Mouse (Mus musculus) stomach, embryonic 14.5 days (tissue): ENCODE data around the gene Htt. TPM values are rescaled to one million over a fixed set of nuclear protein-coding genes. Genes with fewer than 3 reads are reported as not detected.

ENCODE experiments used
- ATAC-seq: fragments of 200-750 bp; cut with Nextera tagmentation; 2 replicates; pipeline ENCODE4 v1.8.0; 2017; ENCODE audit warnings: low read depth, moderate TSS enrichment; ENCODE audit not compliant: insufficient number of reproducible peaks, insufficient read depth, low FRiP score
- H3K27ac ChIP-seq: fragments of 300-500 bp; sonication (generic); 2 replicates; pipeline ENCODE4 v1.5.1; 2014; ENCODE audit warnings: mild to moderate bottlenecking, low read length, moderate library complexity, mixed read lengths
- H3K27me3 ChIP-seq: fragments of 300-500 bp; sonication (generic); 2 replicates; pipeline ENCODE4 v1.6.1; 2014; ENCODE audit warnings: low read length, control low read depth, mixed read lengths; ENCODE audit not compliant: control insufficient read depth, insufficient read depth
- H3K36me3 ChIP-seq: fragments of 300-500 bp; sonication (generic); 2 replicates; pipeline ENCODE4 v1.6.1; 2014; ENCODE audit warnings: mild to moderate bottlenecking, control low read depth, low read length, moderate library complexity, mixed read lengths; ENCODE audit not compliant: control insufficient read depth, insufficient read depth
- H3K4me1 ChIP-seq: fragments of 300-500 bp; sonication (generic); 2 replicates; pipeline ENCODE4 v1.6.1; 2014; ENCODE audit warnings: low read length, control low read depth, mixed read lengths; ENCODE audit not compliant: control insufficient read depth, insufficient read depth
- H3K4me2 ChIP-seq: fragments of 300-500 bp; sonication (generic); replicated peaks from 2 replicates; pipeline ENCODE4 v1.6.1; 2014; ENCODE audit warnings: low read depth, low read length, control low read depth
- H3K4me3 ChIP-seq: fragments of 300-500 bp; sonication (generic); 2 replicates; pipeline ENCODE4 v1.5.1; 2014; ENCODE audit warnings: low read depth, low read length, control low read depth
- H3K9ac ChIP-seq: fragments of 300-500 bp; sonication (generic); replicated peaks from 2 replicates; pipeline ENCODE4 v1.6.1; 2014; ENCODE audit warnings: low read depth, mild to moderate bottlenecking, control low read depth, low read length, moderate library complexity, mixed read lengths
- H3K9me3 ChIP-seq: fragments of 300-500 bp; sonication (generic); 2 replicates; pipeline ENCODE4 v1.6.1; 2016; ENCODE audit warnings: low read depth, low read length, control low read depth; ENCODE audit not compliant: control insufficient read depth
- WGBS: fragments of 180-500 bp; shearing (Covaris S2); extraction: QIAGEN DNeasy Blood & Tissue Kit; methylation state at CpG from one replicate; pipeline ENCODE4 v1.1.7; 2014; 5-methylcytosine and 5-hydroxymethylcytosine counted together
- polyA plus RNA-seq: library from polyadenylated mRNA; unstranded; fragments of >200 nt; fragmentation: Nextera tagmentation; extraction: Ambion mirVana; gene quantifications from 2 replicates; pipeline ENCODE4 v1.2.1, GENCODE M21; 2014

Gene Htt
- polyA plus RNA-seq, 1 experiment from 2014 or later = 26.2 TPM

DNA sequence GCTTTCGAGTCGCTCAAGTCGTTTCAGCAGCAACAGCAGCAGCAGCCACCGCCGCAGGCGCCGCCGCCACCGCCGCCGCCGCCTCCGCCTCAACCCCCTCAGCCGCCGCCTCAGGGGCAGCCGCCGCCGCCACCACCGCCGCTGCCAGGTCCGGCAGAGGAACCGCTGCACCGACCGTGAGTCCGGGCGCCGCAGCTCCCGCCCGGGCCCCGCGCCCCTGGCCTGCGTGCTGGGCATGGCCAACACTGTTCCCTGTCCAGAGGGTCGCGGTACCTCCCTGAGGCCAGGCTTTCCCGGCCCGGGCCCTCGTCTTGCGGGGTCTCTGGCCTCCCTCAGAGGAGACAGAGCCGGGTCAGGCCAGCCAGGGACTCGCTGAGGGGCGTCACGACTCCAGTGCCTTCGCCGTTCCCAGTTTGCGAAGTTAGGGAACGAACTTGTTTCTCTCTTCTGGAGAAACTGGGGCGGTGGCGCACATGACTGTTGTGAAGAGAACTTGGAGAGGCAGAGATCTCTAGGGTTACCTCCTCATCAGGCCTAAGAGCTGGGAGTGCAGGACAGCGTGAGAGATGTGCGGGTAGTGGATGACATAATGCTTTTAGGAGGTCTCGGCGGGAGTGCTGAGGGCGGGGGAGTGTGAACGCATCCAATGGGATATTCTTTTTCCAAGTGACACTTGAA lies 533 bp downstream of the Htt start:
- Histone ChIP-seq H3K9me3 (no peaks in the 10 kb centered on the region), H3K4me3 (peak overlapping the region; percentile 98), H3K4me2 (peak overlapping the region; percentile 70), H3K27me3 (no peaks in the 10 kb centered on the region), H3K27ac (peak overlapping the region; percentile 90), H3K9ac (peak overlapping the region; percentile 92), H3K36me3 (no peaks in the 10 kb centered on the region), H3K4me1 (no peaks in the 10 kb centered on the region)
- under 1% methylated on average over 38 of the region's 54 CpGs for WGBS
- peak; percentile 44; the same call in 1 of the 2 replicates for ATAC-seq

DNA sequence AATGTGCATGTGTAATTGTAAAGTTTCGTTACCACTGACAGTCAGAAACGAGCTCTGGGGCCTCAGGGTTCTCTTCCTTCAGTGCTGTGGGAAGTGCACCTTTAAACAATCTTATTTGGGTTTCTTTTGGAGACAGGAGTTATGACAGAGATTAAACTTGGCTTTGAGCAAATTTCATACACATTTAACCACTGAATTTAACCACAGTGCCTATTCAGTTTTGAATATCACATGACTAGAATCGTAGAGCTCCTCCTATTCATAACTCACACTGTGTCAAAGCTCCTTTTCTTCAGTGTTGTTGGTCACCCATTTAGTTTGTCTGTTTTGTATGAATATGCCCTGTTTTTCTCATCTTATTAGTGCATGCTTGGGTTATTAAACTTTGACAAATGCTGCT lies 10.3 kb downstream of the Htt start:
- no peak for ATAC-seq
- Histone ChIP-seq H3K4me2 (no peak overlapping the region), H3K27ac (no peak overlapping the region), H3K4me3 (no peak overlapping the region), H3K36me3 (no peaks in the 10 kb centered on the region), H3K9ac (no peak overlapping the region), H3K27me3 (no peaks in the 10 kb centered on the region), H3K4me1 (no peaks in the 10 kb centered on the region), H3K9me3 (no peaks in the 10 kb centered on the region)
- WGBS = 91% methylated on average over 3 of the region's 3 CpGs

DNA sequence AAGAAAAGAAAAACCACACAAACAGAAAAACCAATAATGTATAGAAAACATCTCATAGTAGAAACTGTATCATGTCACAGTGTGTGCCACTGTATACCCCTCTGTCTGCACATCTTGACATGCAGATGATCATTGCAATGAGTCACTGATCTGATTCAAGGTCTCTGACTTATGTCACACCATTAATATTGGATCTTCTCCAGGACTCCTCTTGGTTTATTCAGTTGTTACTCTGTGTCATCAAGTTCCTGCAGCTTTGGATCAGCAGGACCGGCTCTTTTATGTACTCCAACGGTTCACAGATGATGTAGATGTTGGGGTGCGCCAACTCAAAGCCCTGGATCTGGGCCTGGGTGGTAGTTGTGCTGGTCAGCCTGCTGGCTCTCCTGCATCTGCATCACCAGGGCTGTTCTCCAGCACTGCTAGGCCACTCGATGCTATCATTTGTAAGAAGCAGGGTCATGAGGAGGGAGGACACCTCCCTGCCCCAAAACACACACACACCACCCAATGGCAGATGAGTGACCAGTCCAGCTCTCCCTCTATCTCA lies 11.2 kb downstream of the Htt start:
- no peaks in the 10 kb centered on the region for H3K9me3 ChIP-seq
- ATAC-seq = no peak
- no peaks in the 10 kb centered on the region for H3K4me1 ChIP-seq
- H3K4me2 ChIP-seq = no peak overlapping the region
- 95% methylated on average over 4 of the region's 4 CpGs for WGBS
- H3K36me3 ChIP-seq = no peaks in the 10 kb centered on the region
- no peak overlapping the region for H3K9ac ChIP-seq
- no peaks in the 10 kb centered on the region for H3K27me3 ChIP-seq
- H3K27ac ChIP-seq = no peak overlapping the region
- H3K4me3 ChIP-seq = no peak overlapping the region

DNA sequence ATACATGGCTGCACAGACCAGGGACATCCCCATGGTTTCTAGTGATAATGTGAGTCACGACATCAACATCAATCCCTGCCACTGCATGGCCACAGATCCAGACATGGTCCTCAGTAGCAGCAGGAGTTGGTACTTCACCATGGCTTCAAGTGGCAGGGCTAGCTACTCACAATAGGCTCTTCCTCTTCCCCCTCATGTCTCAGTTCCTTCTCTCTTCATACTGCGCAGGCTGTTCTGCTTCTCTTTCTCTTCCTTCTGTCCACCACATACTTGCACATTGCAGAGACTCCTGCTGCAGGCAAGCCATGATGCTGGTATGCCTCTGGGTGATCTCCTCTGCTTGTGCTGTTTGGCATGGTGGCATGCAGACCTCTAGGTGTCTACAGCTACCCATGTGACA lies 11.9 kb downstream of the Htt start:
- ATAC-seq = no peak
- Histone ChIP-seq H3K27me3 (no peaks in the 10 kb centered on the region), H3K9ac (no peak overlapping the region), H3K9me3 (no peaks in the 10 kb centered on the region), H3K4me2 (no peak overlapping the region), H3K36me3 (no peaks in the 10 kb centered on the region), H3K27ac (no peak overlapping the region), H3K4me1 (no peaks in the 10 kb centered on the region), H3K4me3 (no peak overlapping the region)
- WGBS = 90% methylated on average over 2 of the region's 2 CpGs

DNA sequence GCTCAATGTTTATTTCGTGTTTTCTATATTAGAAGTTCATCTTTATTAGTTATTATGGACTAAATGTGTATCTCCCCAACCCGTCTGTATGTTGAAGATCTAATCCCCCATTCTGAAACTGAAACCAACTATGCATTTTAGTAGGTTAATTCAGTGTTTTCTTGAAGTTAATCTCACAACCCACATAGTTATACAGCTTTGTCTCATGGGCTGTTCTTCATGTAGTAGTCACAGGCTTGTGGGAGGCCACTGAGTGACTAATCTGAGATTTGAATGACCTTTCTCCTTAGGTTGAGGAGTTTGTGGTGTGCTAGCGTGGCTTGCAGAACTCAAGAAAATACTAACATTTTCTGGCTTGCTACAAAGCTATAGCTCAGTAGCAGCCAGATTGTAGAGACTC lies 23.5 kb downstream of the Htt start:
- Histone ChIP-seq H3K4me3 (no peak overlapping the region), H3K27ac (no peak overlapping the region), H3K36me3 (peaks cover 10% of the 10 kb centered on the region; the same call in 1 of the 2 replicates), H3K4me1 (no peaks in the 10 kb centered on the region), H3K9me3 (no peaks in the 10 kb centered on the region), H3K27me3 (no peaks in the 10 kb centered on the region), H3K4me2 (no peak overlapping the region), H3K9ac (no peak overlapping the region)
- WGBS = 82% methylated on average over 3 of the region's 3 CpGs
- ATAC-seq = no peak

DNA sequence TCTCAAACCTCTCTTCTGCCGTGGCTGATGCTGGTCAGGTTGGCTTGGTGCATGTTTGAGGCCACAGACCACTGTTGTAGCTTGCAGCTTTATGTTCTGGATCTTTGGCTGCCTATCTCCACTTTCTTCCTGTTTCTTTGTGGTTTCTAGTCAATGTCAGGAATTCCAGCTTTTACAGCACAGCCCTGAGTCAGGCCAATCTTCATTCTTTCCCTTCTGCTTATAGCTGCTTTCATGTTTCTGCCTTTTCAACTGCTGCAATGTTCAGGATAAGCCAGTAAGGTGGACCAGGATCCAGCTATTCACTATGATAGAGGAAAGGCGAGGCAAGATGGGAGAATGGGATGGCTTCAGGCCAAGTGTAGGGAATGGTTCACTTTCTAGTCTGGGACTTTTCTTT lies 29.6 kb downstream of the Htt start:
- Histone ChIP-seq H3K9me3 (no peaks in the 10 kb centered on the region), H3K27me3 (no peaks in the 10 kb centered on the region), H3K4me3 (no peak overlapping the region), H3K4me1 (no peaks in the 10 kb centered on the region), H3K4me2 (no peak overlapping the region), H3K27ac (no peak overlapping the region), H3K36me3 (peaks cover 21% of the 10 kb centered on the region; the same call in 1 of the 2 replicates), H3K9ac (no peak overlapping the region)
- 84% methylated on average over 2 of the region's 2 CpGs for WGBS
- ATAC-seq = no peak

DNA sequence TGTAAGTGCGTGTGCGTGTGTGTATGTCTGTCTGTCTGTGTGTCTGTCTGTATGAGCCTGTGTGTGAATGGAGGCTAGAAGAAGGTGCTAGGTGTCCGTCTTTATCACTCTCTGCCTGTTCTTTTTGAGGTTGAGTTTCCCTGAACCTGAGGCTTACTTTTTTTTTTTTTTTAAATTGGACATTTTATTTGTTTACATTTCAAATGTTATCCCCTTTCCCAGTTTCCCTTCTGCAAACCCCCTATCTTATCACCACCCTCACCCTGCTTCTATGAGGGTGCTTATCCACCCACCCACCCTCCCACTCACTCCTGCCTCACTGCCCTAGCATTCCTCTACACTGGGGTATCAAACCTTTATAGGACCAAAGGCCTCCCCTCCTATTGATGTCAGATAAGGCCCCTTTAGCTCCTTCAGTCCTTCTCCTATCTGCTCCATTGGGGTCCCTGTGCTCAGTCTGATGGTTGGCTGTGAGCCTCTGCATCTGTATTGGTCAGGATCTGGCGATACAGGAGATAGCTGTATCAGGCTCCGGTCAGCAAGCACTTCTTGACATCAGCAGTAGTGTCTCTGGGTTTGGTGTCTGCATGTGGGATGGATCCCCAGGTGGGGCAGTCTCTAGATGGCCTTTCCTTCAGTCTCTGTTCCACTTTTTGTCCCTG lies 38.9 kb downstream of the Htt start:
- Histone ChIP-seq H3K4me2 (no peak overlapping the region), H3K27me3 (no peaks in the 10 kb centered on the region), H3K4me3 (no peak overlapping the region), H3K27ac (no peak overlapping the region), H3K9me3 (no peaks in the 10 kb centered on the region), H3K9ac (no peak overlapping the region), H3K36me3 (peaks cover 25% of the 10 kb centered on the region), H3K4me1 (no peaks in the 10 kb centered on the region)
- no peak for ATAC-seq
- WGBS = 94% methylated on average over 5 of the region's 5 CpGs

DNA sequence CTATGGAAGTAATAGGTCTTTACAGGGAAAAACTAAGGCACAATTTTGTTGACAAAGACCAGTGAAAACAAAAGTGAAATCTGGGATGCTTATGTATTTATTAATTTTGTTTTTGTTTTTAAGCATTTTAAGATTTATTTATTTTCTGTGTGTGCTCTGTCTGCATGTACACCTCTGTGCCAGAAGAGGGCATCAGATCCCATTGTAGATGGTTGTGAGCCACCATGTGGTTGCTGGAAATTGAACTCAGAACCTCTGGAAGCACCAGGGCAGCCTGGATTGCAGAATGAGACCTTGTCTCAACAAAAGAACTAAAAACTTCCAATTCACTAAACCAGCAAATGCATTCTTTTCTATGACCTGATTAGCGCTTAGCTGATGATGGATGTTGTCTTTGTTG lies 44.5 kb downstream of the Htt start:
- Histone ChIP-seq H3K4me2 (no peak overlapping the region), H3K27me3 (no peaks in the 10 kb centered on the region), H3K4me3 (no peak overlapping the region), H3K27ac (no peak overlapping the region), H3K4me1 (no peaks in the 10 kb centered on the region), H3K9ac (no peak overlapping the region), H3K36me3 (peaks cover 25% of the 10 kb centered on the region), H3K9me3 (no peaks in the 10 kb centered on the region)
- 96% methylated on average over 1 of the region's 1 CpGs for WGBS
- ATAC-seq = no peak
